Mouse (Mus musculus) liver (tissue): ENCODE data around the gene Mamdc2.

Experiments used
- DNase-seq: peaks from one replicate; pipeline ENCODE4 v3.0.0-alpha.2; 2020; ENCODE audit warnings: mixed read lengths

Gene Mamdc2

DNA sequence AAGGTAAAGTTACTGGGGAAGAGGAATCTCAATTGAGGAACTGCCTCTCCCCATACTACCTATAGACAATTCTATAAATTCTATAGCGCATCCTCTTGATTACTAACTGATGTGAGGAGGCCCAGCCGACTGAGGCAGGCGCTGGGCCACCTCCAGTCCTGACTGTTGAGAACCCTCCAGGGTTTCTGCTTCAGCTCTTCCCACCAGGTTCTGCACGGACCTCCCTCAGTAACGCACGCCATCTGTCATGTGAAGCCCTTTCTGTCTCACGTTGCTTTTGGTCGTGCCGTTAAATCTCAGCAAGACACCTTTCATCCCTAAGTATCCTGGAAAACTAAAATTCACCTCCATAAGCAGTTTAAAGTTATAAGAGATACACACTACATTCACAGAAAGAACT lies 191.5 kb downstream of the Mamdc2 start:
- no peak for DNase-seq
